Mouse (Mus musculus) hindbrain, embryonic 12.5 days (tissue): Measurements from ENCODE around the gene Taok1. TPM values are rescaled to one million over a fixed set of nuclear protein-coding genes. Genes with fewer than 3 reads are reported as not detected.
"Not testable (repeated sequence)": the region's sequence is repeated elsewhere in the genome, so short reads cannot be mapped to it uniquely, and the experiment has no call there.

ENCODE experiments used
- ATAC-seq: fragments of 200-750 bp; cut with Nextera tagmentation; 2 replicates; pipeline ENCODE4 v1.8.0; 2017; ENCODE audit warnings: moderate TSS enrichment; ENCODE audit not compliant: low FRiP score
- H3K27ac ChIP-seq: fragments of 300-500 bp; sonication (generic); 2 replicates; pipeline ENCODE4 v1.5.1; 2016; ENCODE audit warnings: mild to moderate bottlenecking
- H3K27me3 ChIP-seq: fragments of 300-500 bp; sonication (generic); 2 replicates; pipeline ENCODE4 v1.6.1; 2016; ENCODE audit warnings: mild to moderate bottlenecking
- H3K36me3 ChIP-seq: fragments of 300-500 bp; sonication (generic); 2 replicates; pipeline ENCODE4 v1.6.1; 2016; ENCODE audit warnings: mild to moderate bottlenecking
- H3K4me1 ChIP-seq: fragments of 300-500 bp; sonication (generic); 2 replicates; pipeline ENCODE4 v1.6.1; 2016
- H3K4me2 ChIP-seq: fragments of 300-500 bp; sonication (generic); replicated peaks from 2 replicates; pipeline ENCODE4 v1.6.1; 2016; ENCODE audit warnings: mild to moderate bottlenecking
- H3K4me3 ChIP-seq: fragments of 300-500 bp; sonication (generic); 2 replicates; pipeline ENCODE4 v1.5.1; 2016; ENCODE audit warnings: mild to moderate bottlenecking
- H3K9ac ChIP-seq: fragments of 300-500 bp; sonication (generic); 2 replicates; pipeline ENCODE4 v1.6.1; 2016; ENCODE audit warnings: mild to moderate bottlenecking, moderate library complexity
- H3K9me3 ChIP-seq: fragments of 300-500 bp; sonication (generic); replicated peaks from 2 replicates; pipeline ENCODE4 v1.6.1; 2016; ENCODE audit warnings: mild to moderate bottlenecking
- WGBS: fragments of 180-500 bp; shearing (Covaris S2); methylation state at CpG from one replicate; pipeline ENCODE4 v1.1.7; 2016; 5-methylcytosine and 5-hydroxymethylcytosine counted together
- polyA plus RNA-seq: library from polyadenylated mRNA; unstranded; fragments of >200 nt; fragmentation: Nextera tagmentation; extraction: Ambion mirVana; gene quantifications from 2 replicates; pipeline ENCODE4 v1.2.1, GENCODE M21; 2016

Taok1 gene
- polyA plus RNA-seq, 1 experiment from 2014 or later, result 22.3 TPM

GRCm38 (mm10) chr11:77530862-77531261 lies 76.8 kb downstream of the Taok1 start:
- WGBS, result 91% methylated on average over 2 of the region's 2 CpGs
- no peaks in the 10 kb centered on the region for H3K4me1 ChIP-seq
- H3K9ac ChIP-seq, result no peak overlapping the region
- H3K36me3 ChIP-seq, result 0 out of 2 replicates have a peak, but pooled peaks cover 3% of the 10 kb centered on the region
- H3K4me2 ChIP-seq, result no peak overlapping the region
- H3K27ac ChIP-seq, result no peak overlapping the region
- ATAC-seq, result no peak
- H3K27me3 ChIP-seq, result no peaks in the 10 kb centered on the region
- H3K4me3 ChIP-seq, result no peak overlapping the region
- no peaks in the 10 kb centered on the region for H3K9me3 ChIP-seq

GRCm38 (mm10) chr11:77529644-77530043 lies 78.0 kb downstream of the Taok1 start:
- no peak overlapping the region for H3K27ac ChIP-seq
- H3K27me3 ChIP-seq, result no peaks in the 10 kb centered on the region
- H3K36me3 ChIP-seq, result 0 out of 2 replicates have a peak, but pooled peaks cover 2% of the 10 kb centered on the region
- H3K4me1 ChIP-seq, result no peaks in the 10 kb centered on the region
- no peaks in the 10 kb centered on the region for H3K9me3 ChIP-seq
- H3K9ac ChIP-seq, result no peak overlapping the region
- 89% methylated on average over 3 of the region's 3 CpGs for WGBS
- no peak for ATAC-seq
- no peak overlapping the region for H3K4me3 ChIP-seq
- no peak overlapping the region for H3K4me2 ChIP-seq

GRCm38 (mm10) chr11:77528420-77528819 lies 79.2 kb downstream of the Taok1 start:
- not testable (repeated sequence) for ATAC-seq

GRCm38 (mm10) chr11:77525804-77526486 lies 81.7 kb downstream of the Taok1 start:
- Histone ChIP-seq H3K9ac (no peak overlapping the region), H3K4me3 (no peak overlapping the region), H3K27me3 (no peaks in the 10 kb centered on the region), H3K9me3 (no peaks in the 10 kb centered on the region), H3K4me2 (no peak overlapping the region), H3K4me1 (no peaks in the 10 kb centered on the region), H3K36me3 (no peaks in the 10 kb centered on the region), H3K27ac (no peak overlapping the region)
- 73% methylated on average over 3 of the region's 3 CpGs for WGBS
- no peak for ATAC-seq

More at GRCm38 (mm10) chr11:77528420-77528819, 79.2 kb downstream of the Taok1 start:
- H3K9me3 ChIP-seq, H3K9ac ChIP-seq, H3K27ac ChIP-seq, H3K27me3 ChIP-seq, H3K4me2 ChIP-seq, H3K4me3 ChIP-seq, H3K4me1 ChIP-seq, H3K36me3 ChIP-seq: not testable (repeated sequence)
- 90% methylated on average over 3 of the region's 3 CpGs for WGBS

- ATAC-seq, result no peak
- H3K9ac ChIP-seq, result no peak overlapping the region
- WGBS, result 46% methylated on average over 5 of the region's 5 CpGs
- H3K27ac ChIP-seq, result no peak overlapping the region
- H3K4me3 ChIP-seq, result no peak overlapping the region
- H3K9me3 ChIP-seq, result no peaks in the 10 kb centered on the region
- H3K36me3 ChIP-seq, result no peaks in the 10 kb centered on the region
- peaks cover 17% of the 10 kb centered on the region for H3K4me1 ChIP-seq
- H3K27me3 ChIP-seq, result peaks cover 14% of the 10 kb centered on the region
- no peak overlapping the region for H3K4me2 ChIP-seq
These were observed 86.8 kb downstream of the Taok1 start for GRCm38 (mm10) chr11:77520601-77521529.

GRCm38 (mm10) chr11:77519043-77519442 lies 88.6 kb downstream of the Taok1 start, which contains the start of gene Gm10392:
Gene Gm10392 (minus strand): TSS chr11:77519198.
- Histone ChIP-seq H3K4me2 (no peak within 1 kb of the TSS), H3K4me1 (peaks cover 35% of the 10 kb centered on the region), H3K36me3 (no peaks in the 10 kb centered on the region), H3K27ac (no peak within 1 kb of the TSS), H3K27me3 (peaks cover 24% of the 10 kb centered on the region), H3K4me3 (no peak within 1 kb of the TSS), H3K9ac (no peak within 1 kb of the TSS), H3K9me3 (no peaks in the 10 kb centered on the region)
- no peak for ATAC-seq
- 85% methylated on average over 5 of the region's 5 CpGs for WGBS

GRCm38 (mm10) chr11:77518051-77518798 lies 89.4 kb downstream of the Taok1 start:
- H3K27ac ChIP-seq, result no peak overlapping the region
- ATAC-seq, result no peak
- no peaks in the 10 kb centered on the region for H3K36me3 ChIP-seq
- no peak overlapping the region for H3K9ac ChIP-seq
- peaks cover 24% of the 10 kb centered on the region for H3K27me3 ChIP-seq
- no peak overlapping the region for H3K4me3 ChIP-seq
- H3K4me1 ChIP-seq, result peaks cover 42% of the 10 kb centered on the region
- H3K4me2 ChIP-seq, result no peak overlapping the region
- no peaks in the 10 kb centered on the region for H3K9me3 ChIP-seq
- WGBS, result 77% methylated on average over 27 of the region's 27 CpGs

- H3K9ac ChIP-seq, result no peak overlapping the region
- H3K36me3 ChIP-seq, result no peaks in the 10 kb centered on the region
- no peak overlapping the region for H3K4me3 ChIP-seq
- no peak overlapping the region for H3K27ac ChIP-seq
- 46% methylated on average over 5 of the region's 5 CpGs for WGBS
- H3K9me3 ChIP-seq, result no peaks in the 10 kb centered on the region
- H3K4me1 ChIP-seq, result peaks cover 49% of the 10 kb centered on the region
- H3K4me2 ChIP-seq, result no peak overlapping the region
- H3K27me3 ChIP-seq, result peaks cover 24% of the 10 kb centered on the region
- ATAC-seq, result no peak
These were observed 90.8 kb downstream of the Taok1 start for GRCm38 (mm10) chr11:77516553-77517425.

- H3K9me3 ChIP-seq, result no peaks in the 10 kb centered on the region
- peaks cover 24% of the 10 kb centered on the region for H3K27me3 ChIP-seq
- ATAC-seq, result no peak
- H3K36me3 ChIP-seq, result no peaks in the 10 kb centered on the region
- 6% methylated on average over 39 of the region's 39 CpGs for WGBS
- 0 out of 2 replicates have a peak within 1 kb of the TSS, but pooled peaks have one; percentile 30 for H3K27ac ChIP-seq
- peak within 1 kb of the TSS; percentile 45 for H3K4me3 ChIP-seq
- peak within 1 kb of the TSS; percentile 87 for H3K4me2 ChIP-seq
- H3K4me1 ChIP-seq, result peaks cover 49% of the 10 kb centered on the region
- peak within 1 kb of the TSS; percentile 51 for H3K9ac ChIP-seq
These were observed 91.7 kb downstream of the Taok1 start, which contains the start of gene Trp53i13 for GRCm38 (mm10) chr11:77515637-77516552. Gene Trp53i13 (minus strand): TSS chr11:77515980.

- under 1% methylated on average over 69 of the region's 72 CpGs for WGBS
- Histone ChIP-seq H3K27me3 (peaks cover 24% of the 10 kb centered on the region), H3K4me1 (peaks cover 46% of the 10 kb centered on the region)
These were observed 92.6 kb downstream of the Taok1 start, which contains the start of gene Abhd15 for GRCm38 (mm10) chr11:77514832-77515636. Gene Abhd15 (plus strand): TSS chr11:77515121.

More at GRCm38 (mm10) chr11:77514832-77515636, 92.6 kb downstream of the Taok1 start, which contains the start of gene Abhd15:
- Histone ChIP-seq H3K27ac (0 out of 2 replicates have a peak within 1 kb of the TSS, but pooled peaks have one; percentile 30), H3K36me3 (no peaks in the 10 kb centered on the region), H3K9me3 (no peaks in the 10 kb centered on the region), H3K4me2 (peak within 1 kb of the TSS; percentile 93), H3K4me3 (peak within 1 kb of the TSS; percentile 62), H3K9ac (peak within 1 kb of the TSS; percentile 51)
- peak; percentile 61 for ATAC-seq
